30 mouse cellular contexts compared by ENCODE assay signal in genomic region chr2:104709786-104710337, GRCm38 (mm10). TPM values are rescaled to one million over a fixed set of nuclear protein-coding genes. Genes with fewer than 3 reads are reported as not detected.
DNase-seq lines count a peak whose midpoint lies in the region; ATAC-seq lines count a peak whose summit lies in the region.
"Had no signal": no experiment of that assay in that cellular context is flagged by ENCODE, and none has a peak within 500 bp of the region (broad histone marks: within the 10 kb centered on the region; RNA-seq: fewer than 3 reads in every experiment).

No protein-coding gene starts in this region.

- no peak overlapping the region for H3K4me3 ChIP-seq in hindbrain, embryonic 14.5 days (replicated peaks; ENCODE audit: low read length)
- no peak overlapping the region for H3K4me3 ChIP-seq in hindbrain, embryonic 12.5 days
- no peak overlapping the region for H3K4me3 ChIP-seq in neural tube, embryonic 13.5 days
- H3K4me3 ChIP-seq in neural tube, embryonic 15.5 days (replicated peaks), result no peak overlapping the region
- H3K4me3 ChIP-seq: gastrocnemius, adult 2 months; heart, adult 2 months; hindbrain, embryonic 15.5 days; left cerebral cortex, adult 2 months; limb, embryonic 13.5 days; lung, embryonic 15.5 days; neural tube, embryonic 12.5 days had no signal

- no peak overlapping the region for H3K27ac ChIP-seq in hindbrain, embryonic 14.5 days
- H3K27ac ChIP-seq in hindbrain, embryonic 12.5 days, result no peak overlapping the region
- H3K27ac ChIP-seq in neural tube, embryonic 13.5 days (replicated peaks), result no peak overlapping the region
- H3K27ac ChIP-seq in neural tube, embryonic 15.5 days (replicated peaks), result no peak overlapping the region
- H3K27ac ChIP-seq: forebrain, embryonic 10.5 days; forebrain, embryonic 15.5 days; gastrocnemius, adult 2 months; heart, adult 2 months; heart, embryonic 13.5 days; hindbrain, embryonic 15.5 days; kidney, embryonic 15.5 days; left cerebral cortex, adult 2 months; limb, embryonic 13.5 days; lung, embryonic 15.5 days; midbrain, embryonic 13.5 days; neural tube, embryonic 12.5 days had no signal

- no peak for ATAC-seq in hindbrain, embryonic 14.5 days (ENCODE audit: low FRiP score)
- no peak for ATAC-seq in hindbrain, embryonic 12.5 days (ENCODE audit: low FRiP score)
- no peak for ATAC-seq in neural tube, embryonic 13.5 days (ENCODE audit: low read depth)
- ATAC-seq in neural tube, embryonic 15.5 days (ENCODE audit: low FRiP score), result no peak
- ATAC-seq: forebrain, embryonic 15.5 days; midbrain, embryonic 13.5 days; Patski had no signal

- H3K36me3 ChIP-seq in hindbrain, embryonic 14.5 days (replicated peaks; ENCODE audit: control insufficient read depth, insufficient read depth), result peaks cover 16% of the 10 kb centered on the region
- peaks cover 7% of the 10 kb centered on the region; the same call in 1 of the 2 replicates for H3K36me3 ChIP-seq in hindbrain, embryonic 12.5 days
- peaks cover 20% of the 10 kb centered on the region for H3K36me3 ChIP-seq in neural tube, embryonic 13.5 days
- H3K36me3 ChIP-seq in neural tube, embryonic 15.5 days, result peaks cover 14% of the 10 kb centered on the region
- H3K36me3 ChIP-seq: embryonic facial prominence, embryonic 12.5 days; G1E had no signal

- H3K27me3 ChIP-seq in hindbrain, embryonic 14.5 days (ENCODE audit: control insufficient read depth, insufficient read depth, low read length), result no peaks in the 10 kb centered on the region
- H3K27me3 ChIP-seq in hindbrain, embryonic 12.5 days, result peaks cover 6% of the 10 kb centered on the region; the same call in 1 of the 2 replicates
- no peaks in the 10 kb centered on the region for H3K27me3 ChIP-seq in neural tube, embryonic 13.5 days
- H3K27me3 ChIP-seq in neural tube, embryonic 15.5 days (replicated peaks), result 0 out of 2 replicates have a peak, but pooled peaks cover 4% of the 10 kb centered on the region
- H3K27me3 ChIP-seq: embryonic facial prominence, embryonic 12.5 days; forebrain, embryonic 15.5 days; hindbrain, embryonic 15.5 days; neural tube, embryonic 12.5 days; Patski had no signal

- H3K4me1 ChIP-seq in hindbrain, embryonic 14.5 days (replicated peaks; ENCODE audit: control insufficient read depth, insufficient read depth, low read length), result peaks cover 20% of the 10 kb centered on the region
- H3K4me1 ChIP-seq in hindbrain, embryonic 12.5 days, result peaks cover 19% of the 10 kb centered on the region
- H3K4me1 ChIP-seq in neural tube, embryonic 13.5 days (replicated peaks), result peaks cover 32% of the 10 kb centered on the region
- peaks cover 25% of the 10 kb centered on the region for H3K4me1 ChIP-seq in neural tube, embryonic 15.5 days

- 58% methylated on average over 6 of the region's 6 CpGs for WGBS in hindbrain, embryonic 14.5 days
- 68% methylated on average over 6 of the region's 6 CpGs for WGBS in hindbrain, embryonic 12.5 days
- WGBS in neural tube, embryonic 13.5 days, result 62% methylated on average over 6 of the region's 6 CpGs
- 60% methylated on average over 6 of the region's 6 CpGs for WGBS in neural tube, embryonic 15.5 days

- H3K9me3 ChIP-seq in hindbrain, embryonic 14.5 days (ENCODE audit: control insufficient read depth, low read length), result no peaks in the 10 kb centered on the region
- no peaks in the 10 kb centered on the region for H3K9me3 ChIP-seq in hindbrain, embryonic 12.5 days (replicated peaks)
- no peaks in the 10 kb centered on the region for H3K9me3 ChIP-seq in neural tube, embryonic 13.5 days
- no peaks in the 10 kb centered on the region for H3K9me3 ChIP-seq in neural tube, embryonic 15.5 days (replicated peaks)
- H3K9me3 ChIP-seq: embryonic facial prominence, embryonic 12.5 days; forebrain, embryonic 10.5 days; forebrain, embryonic 15.5 days; G1E; heart, embryonic 13.5 days; hindbrain, embryonic 15.5 days; kidney, embryonic 15.5 days; limb, embryonic 13.5 days; lung, embryonic 15.5 days; midbrain, embryonic 13.5 days; neural tube, embryonic 12.5 days had no signal

- peak overlapping the region; percentile 74; the same call in 1 of the 2 replicates for H3K4me2 ChIP-seq in hindbrain, embryonic 14.5 days (replicated peaks)
- H3K4me2 ChIP-seq in hindbrain, embryonic 12.5 days (replicated peaks), result no peak overlapping the region
- H3K4me2 ChIP-seq in neural tube, embryonic 13.5 days, result peak overlapping the region; percentile 69; the same call in 1 of the 2 replicates
- 0 out of 2 replicates have a peak overlapping the region, but pooled peaks have one; percentile 77 for H3K4me2 ChIP-seq in neural tube, embryonic 15.5 days
- H3K4me2 ChIP-seq: liver, embryonic 11.5 days; lung, embryonic 15.5 days had no signal

- H3K9ac ChIP-seq in hindbrain, embryonic 14.5 days, result no peak overlapping the region
- H3K9ac ChIP-seq in hindbrain, embryonic 12.5 days, result no peak overlapping the region
- no peak overlapping the region for H3K9ac ChIP-seq in neural tube, embryonic 13.5 days
- no peak overlapping the region for H3K9ac ChIP-seq in neural tube, embryonic 15.5 days (replicated peaks)
- H3K9ac ChIP-seq: embryonic facial prominence, embryonic 12.5 days; forebrain, embryonic 15.5 days; heart, embryonic 13.5 days; hindbrain, embryonic 15.5 days; kidney, embryonic 15.5 days; limb, embryonic 13.5 days; lung, embryonic 15.5 days; neural tube, embryonic 12.5 days had no signal

- DNase-seq in hindbrain, embryonic 14.5 days (ENCODE audit: low spot score), result no peak
- DNase-seq in neural tube, embryonic 10.5 days (ENCODE audit: extremely low spot score, low spot score), result no peak
- no peak for DNase-seq in lung, postnatal 10 days
- DNase-seq: adrenal gland, postnatal 10 days; B cell, adult 2 months; cerebellum, adult 9-10 months; cerebellum, postnatal 36 days; gastrocnemius, adult 2 months; heart, adult 2 months; heart, postnatal 14 days; kidney, adult 18-20 months; lung, postnatal 4 days had no signal

RNA-seq across cellular contexts. Expression of gene Tcp11l1, which starts 2.1 kb away (rescaled TPM):
- 50.8 and 71.0 TPM in 2 replicates for polyA plus RNA-seq in hindbrain, embryonic 14.5 days (2014; fragmentation: Nextera tagmentation; extraction: Ambion mirVana)
- polyA plus RNA-seq in hindbrain, embryonic 12.5 days (2016; fragmentation: Nextera tagmentation; extraction: Ambion mirVana), result 69.0 and 76.1 TPM in 2 replicates
- 65.0 and 68.4 TPM in 2 replicates for polyA plus RNA-seq in neural tube, embryonic 13.5 days (2015; fragmentation: Nextera tagmentation; extraction: Ambion mirVana)
- 52.6 and 60.0 TPM in 2 replicates for polyA plus RNA-seq in neural tube, embryonic 15.5 days (2015; fragmentation: Nextera tagmentation; extraction: Ambion mirVana)

RNA-seq across cellular contexts. Expression of gene Pin1rt1, which starts 6.3 kb away (rescaled TPM):
- polyA plus RNA-seq in hindbrain, embryonic 14.5 days (2014; fragmentation: Nextera tagmentation; extraction: Ambion mirVana), result 0.35 TPM in 1 of 2 replicates, not detected in the other
- polyA plus RNA-seq in hindbrain, embryonic 12.5 days (2016; fragmentation: Nextera tagmentation; extraction: Ambion mirVana), result 0.18 TPM in 1 of 2 replicates, not detected in the other
- polyA plus RNA-seq in neural tube, embryonic 13.5 days (2015; fragmentation: Nextera tagmentation; extraction: Ambion mirVana), result 0.34 TPM in 1 of 2 replicates, not detected in the other
- 0.35 TPM in 1 of 2 replicates, not detected in the other for polyA plus RNA-seq in neural tube, embryonic 15.5 days (2015; fragmentation: Nextera tagmentation; extraction: Ambion mirVana)
- polyA plus RNA-seq: G1E; heart, adult 2 months; heart, embryonic 13.5 days; kidney, embryonic 15.5 days; liver, embryonic 11.5 days; liver, embryonic 16.5 days; lung, embryonic 15.5 days; neural tube, embryonic 12.5 days had no signal

RNA-seq across cellular contexts. Expression of gene Depdc7, which starts 32.8 kb away (rescaled TPM):
- polyA plus RNA-seq in hindbrain, embryonic 14.5 days (2014; fragmentation: Nextera tagmentation; extraction: Ambion mirVana), result 1.6 TPM in 2 replicates
- 2.6 and 2.8 TPM in 2 replicates for polyA plus RNA-seq in hindbrain, embryonic 12.5 days (2016; fragmentation: Nextera tagmentation; extraction: Ambion mirVana)
- polyA plus RNA-seq in neural tube, embryonic 13.5 days (2015; fragmentation: Nextera tagmentation; extraction: Ambion mirVana), result 1.6 and 2.5 TPM in 2 replicates
- polyA plus RNA-seq in neural tube, embryonic 15.5 days (2015; fragmentation: Nextera tagmentation; extraction: Ambion mirVana), result 1.1 and 3.6 TPM in 2 replicates
